Mouse (Mus musculus): ENCODE measurements at regions not wholly inside any gene's neighbourhood (a gene's known extent, or its start where the extent isn't known, plus 50 kb on each side); places are given as distances from the start of the nearest gene placed in this dataset.
A peak's percentile ranks its signal among the peaks of the same experiment; 100 is the strongest.

DNA sequence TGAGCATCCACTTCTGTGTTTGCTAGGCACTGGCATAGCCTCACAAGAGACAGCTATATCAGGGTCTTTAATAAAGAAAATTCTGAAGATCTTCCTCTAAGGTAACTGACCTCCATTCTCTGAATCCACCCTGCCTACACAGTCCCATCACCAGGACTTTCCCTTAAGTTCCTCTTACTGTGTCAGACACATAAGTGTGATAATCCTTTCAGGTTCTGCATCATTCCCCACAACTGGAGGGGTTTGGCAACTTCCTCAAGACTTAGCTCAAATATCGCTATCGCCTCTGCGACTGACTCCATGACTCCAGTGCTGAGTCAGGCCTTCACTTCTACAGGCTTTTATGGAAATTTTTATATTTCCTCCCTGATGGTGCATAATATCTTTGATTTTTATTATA is 111.0 kb upstream of the 9330182O14Rik start:
- H3K4me3 ChIP-seq (ENCODE audit: low read depth, low read length), result no peak overlapping the region
- ATAC-seq (ENCODE audit: insufficient read depth, low read depth) (no peak), DNase-seq (ENCODE audit: low spot score) (no peak)
- no peak overlapping the region for H3K4me2 ChIP-seq (ENCODE audit: low read depth, low read length)
- H3K27me3 ChIP-seq (ENCODE audit: control insufficient read depth, insufficient read depth, low read length), result no peaks in the 10 kb centered on the region
- 99% methylated on average over 3 of the region's 3 CpGs for WGBS
- H3K27ac ChIP-seq (ENCODE audit: low read depth), result no peak overlapping the region
- no peaks in the 10 kb centered on the region for H3K36me3 ChIP-seq (replicated peaks; ENCODE audit: control insufficient read depth, insufficient read depth, low read length)
- 0 out of 2 replicates have a peak, but pooled peaks cover 4% of the 10 kb centered on the region for H3K4me1 ChIP-seq (ENCODE audit: control insufficient read depth, insufficient read depth)
- H3K9me3 ChIP-seq (replicated peaks; ENCODE audit: control insufficient read depth, low read length), result no peaks in the 10 kb centered on the region
- H3K9ac ChIP-seq (replicated peaks; ENCODE audit: low read depth, low read length), result no peak overlapping the region
- TF ChIP-seq CTCF (IDR thresholded peaks at IDR 0.05; ENCODE audit: low read depth) (no peak), EP300 (IDR thresholded peaks at IDR 0.05; ENCODE audit: low read depth) (no peak)

DNA sequence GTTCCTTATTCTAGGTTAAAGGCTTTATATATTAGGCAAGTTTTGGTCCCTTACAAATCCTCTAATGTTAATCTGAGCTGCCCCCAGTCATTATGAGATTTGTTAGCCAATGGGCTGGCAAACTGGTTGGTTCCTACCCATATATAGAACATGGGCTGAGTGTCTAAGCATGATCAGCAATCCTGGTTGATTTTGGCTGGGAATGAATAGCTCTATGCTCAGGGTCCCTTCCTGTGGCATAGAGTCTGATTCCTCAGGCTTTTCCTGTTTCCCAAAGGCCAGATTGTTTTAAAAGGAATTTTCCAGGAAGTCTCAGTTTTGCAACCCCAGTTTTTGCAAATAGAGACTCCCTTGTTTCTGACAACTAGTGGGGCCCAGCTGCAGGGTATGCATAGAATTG is 102.1 kb upstream of the 9330182O14Rik start:
- Histone ChIP-seq H3K36me3 (replicated peaks; ENCODE audit: control insufficient read depth, insufficient read depth, low read length) (no peaks in the 10 kb centered on the region), H3K4me2 (ENCODE audit: low read depth, low read length) (no peak overlapping the region), H3K9ac (replicated peaks; ENCODE audit: low read depth, low read length) (no peak overlapping the region), H3K4me1 (ENCODE audit: control insufficient read depth, insufficient read depth) (no peaks in the 10 kb centered on the region), H3K27me3 (ENCODE audit: control insufficient read depth, insufficient read depth, low read length) (no peaks in the 10 kb centered on the region), H3K4me3 (ENCODE audit: low read depth, low read length) (no peak overlapping the region), H3K27ac (ENCODE audit: low read depth) (no peak overlapping the region), H3K9me3 (replicated peaks; ENCODE audit: control insufficient read depth, low read length) (no peaks in the 10 kb centered on the region)
- TF ChIP-seq CTCF (IDR thresholded peaks at IDR 0.05; ENCODE audit: low read depth) (no peak), EP300 (IDR thresholded peaks at IDR 0.05; ENCODE audit: low read depth) (no peak)
- ATAC-seq (ENCODE audit: insufficient read depth, low read depth) (peak; percentile 67; the same call in 1 of the 2 replicates), DNase-seq (ENCODE audit: low spot score) (no peak)

DNA sequence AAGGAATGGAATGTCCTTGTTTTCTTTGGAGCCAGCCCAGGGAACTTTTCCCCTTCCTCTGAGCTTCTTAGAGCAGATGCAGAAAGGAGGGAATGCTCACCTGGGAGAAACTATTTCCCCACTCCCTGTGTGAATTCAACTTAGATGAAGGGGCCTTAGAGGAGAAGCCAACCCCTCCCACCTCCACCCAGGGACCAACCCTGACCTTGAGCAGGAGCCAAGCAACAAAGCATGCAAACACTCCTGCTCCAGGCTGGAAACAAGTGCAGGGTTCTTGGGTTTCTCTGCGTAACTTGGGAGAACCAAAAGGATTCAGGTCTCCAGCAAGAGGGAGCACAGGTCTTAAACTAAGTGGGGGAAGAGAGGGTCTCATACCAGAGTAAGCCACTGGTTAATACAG is 98.0 kb upstream of the 9330182O14Rik start:
- no peak overlapping the region for H3K4me2 ChIP-seq (ENCODE audit: low read depth, low read length)
- no peak overlapping the region for H3K27ac ChIP-seq (ENCODE audit: low read depth)
- no peak overlapping the region for H3K4me3 ChIP-seq (ENCODE audit: low read depth, low read length)
- no peaks in the 10 kb centered on the region for H3K9me3 ChIP-seq (replicated peaks; ENCODE audit: control insufficient read depth, low read length)
- TF ChIP-seq CTCF (IDR thresholded peaks at IDR 0.05; ENCODE audit: low read depth) (no peak), EP300 (IDR thresholded peaks at IDR 0.05; ENCODE audit: low read depth) (no peak)
- WGBS, result 84% methylated on average over 1 of the region's 1 CpGs
- no peaks in the 10 kb centered on the region for H3K36me3 ChIP-seq (replicated peaks; ENCODE audit: control insufficient read depth, insufficient read depth, low read length)
- no peak for DNase-seq (ENCODE audit: low spot score)
- H3K9ac ChIP-seq (replicated peaks; ENCODE audit: low read depth, low read length), result no peak overlapping the region
- no peaks in the 10 kb centered on the region for H3K27me3 ChIP-seq (ENCODE audit: control insufficient read depth, insufficient read depth, low read length)
- no peak for ATAC-seq (ENCODE audit: insufficient read depth, low read depth)
- H3K4me1 ChIP-seq (ENCODE audit: control insufficient read depth, insufficient read depth), result no peaks in the 10 kb centered on the region

DNA sequence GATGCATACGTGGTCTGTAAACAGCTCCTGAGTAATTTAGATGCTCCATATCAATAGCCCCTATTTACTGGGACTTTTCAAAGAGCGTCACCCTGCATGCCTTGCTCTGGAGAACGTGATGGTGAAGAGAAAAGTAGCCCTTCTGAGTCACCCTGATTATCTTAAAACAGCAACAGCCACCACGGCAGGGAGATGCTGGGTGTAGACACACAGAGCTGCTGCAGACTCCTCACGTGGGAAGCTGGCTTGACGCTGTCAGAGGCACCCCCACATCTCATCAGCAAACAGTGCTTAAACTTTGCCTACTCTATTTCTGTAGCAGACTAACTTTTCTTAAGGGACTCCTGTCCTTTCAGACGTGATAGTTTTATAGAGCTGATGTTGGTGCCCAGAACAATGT is 96.9 kb upstream of the 9330182O14Rik start:
- Histone ChIP-seq H3K9me3 (replicated peaks; ENCODE audit: control insufficient read depth, low read length) (no peaks in the 10 kb centered on the region), H3K4me1 (ENCODE audit: control insufficient read depth, insufficient read depth) (no peaks in the 10 kb centered on the region), H3K27ac (ENCODE audit: low read depth) (no peak overlapping the region), H3K4me3 (ENCODE audit: low read depth, low read length) (no peak overlapping the region), H3K27me3 (ENCODE audit: control insufficient read depth, insufficient read depth, low read length) (no peaks in the 10 kb centered on the region), H3K4me2 (ENCODE audit: low read depth, low read length) (no peak overlapping the region), H3K36me3 (replicated peaks; ENCODE audit: control insufficient read depth, insufficient read depth, low read length) (no peaks in the 10 kb centered on the region), H3K9ac (replicated peaks; ENCODE audit: low read depth, low read length) (no peak overlapping the region)
- no peak for DNase-seq (ENCODE audit: low spot score)
- peak; percentile 36; the same call in 1 of the 2 replicates for ATAC-seq (ENCODE audit: insufficient read depth, low read depth)
- 11% methylated on average over 7 of the region's 7 CpGs for WGBS
- TF ChIP-seq CTCF (IDR thresholded peaks at IDR 0.05; ENCODE audit: low read depth) (no peak), EP300 (IDR thresholded peaks at IDR 0.05; ENCODE audit: low read depth) (no peak)

DNA sequence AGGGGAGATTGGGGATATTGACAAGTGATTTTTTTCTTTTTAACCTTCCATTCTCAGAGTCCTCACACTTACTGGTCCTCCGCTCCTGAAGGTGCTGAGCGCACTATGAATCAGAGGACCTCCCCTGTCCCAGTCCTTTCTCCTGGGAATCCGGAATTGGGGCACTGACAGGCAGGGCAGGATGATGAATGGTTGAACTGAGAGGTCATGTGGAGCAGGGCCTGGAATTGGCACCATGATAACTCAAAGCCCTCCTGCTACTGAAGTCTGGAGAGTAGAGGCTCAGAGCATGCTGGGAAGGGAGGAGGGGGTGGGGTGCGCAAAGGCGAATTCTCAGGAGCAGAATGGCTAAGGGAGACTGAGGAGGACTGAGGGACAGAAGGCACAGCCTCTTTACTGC is 87.9 kb upstream of the 9330182O14Rik start:
- TF ChIP-seq EP300 (IDR thresholded peaks at IDR 0.05; ENCODE audit: low read depth) (no peak), CTCF (IDR thresholded peaks at IDR 0.05; ENCODE audit: low read depth) (no peak)
- no peak for ATAC-seq (ENCODE audit: insufficient read depth, low read depth)
- WGBS, result 62% methylated on average over 5 of the region's 5 CpGs
- no peaks in the 10 kb centered on the region for H3K27me3 ChIP-seq (ENCODE audit: control insufficient read depth, insufficient read depth, low read length)
- no peaks in the 10 kb centered on the region for H3K9me3 ChIP-seq (replicated peaks; ENCODE audit: control insufficient read depth, low read length)
- no peaks in the 10 kb centered on the region for H3K4me1 ChIP-seq (ENCODE audit: control insufficient read depth, insufficient read depth)
- H3K4me3 ChIP-seq (ENCODE audit: low read depth, low read length), result no peak overlapping the region
- H3K4me2 ChIP-seq (ENCODE audit: low read depth, low read length), result no peak overlapping the region
- H3K9ac ChIP-seq (replicated peaks; ENCODE audit: low read depth, low read length), result no peak overlapping the region
- no peaks in the 10 kb centered on the region for H3K36me3 ChIP-seq (replicated peaks; ENCODE audit: control insufficient read depth, insufficient read depth, low read length)
- H3K27ac ChIP-seq (ENCODE audit: low read depth), result no peak overlapping the region
- no peak for DNase-seq (ENCODE audit: low spot score)

DNA sequence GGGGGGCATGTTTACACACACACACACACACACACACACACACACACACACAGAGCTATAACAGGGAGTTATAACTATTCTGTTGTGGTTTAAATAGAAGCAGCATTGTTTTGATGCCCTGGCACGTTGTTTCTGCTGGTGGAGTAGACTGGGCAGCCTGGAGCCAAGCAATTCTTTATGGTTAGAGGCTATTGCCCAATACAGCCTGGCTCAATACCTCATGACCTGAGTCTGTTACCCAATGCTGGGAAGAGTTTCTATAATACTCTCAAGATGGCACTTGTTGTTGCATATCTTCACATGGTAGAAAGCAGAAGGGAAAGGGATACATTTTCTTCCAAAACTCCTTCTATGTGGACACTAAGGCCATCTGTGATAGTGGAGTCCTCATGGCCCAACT is 87.1 kb upstream of the 9330182O14Rik start:
- TF ChIP-seq EP300 (IDR thresholded peaks at IDR 0.05; ENCODE audit: low read depth) (no peak), CTCF (IDR thresholded peaks at IDR 0.05; ENCODE audit: low read depth) (no peak)
- Histone ChIP-seq H3K4me1 (ENCODE audit: control insufficient read depth, insufficient read depth) (no peaks in the 10 kb centered on the region), H3K27ac (ENCODE audit: low read depth) (no peak overlapping the region), H3K36me3 (replicated peaks; ENCODE audit: control insufficient read depth, insufficient read depth, low read length) (no peaks in the 10 kb centered on the region), H3K9me3 (replicated peaks; ENCODE audit: control insufficient read depth, low read length) (no peaks in the 10 kb centered on the region), H3K4me2 (ENCODE audit: low read depth, low read length) (no peak overlapping the region), H3K4me3 (ENCODE audit: low read depth, low read length) (no peak overlapping the region), H3K27me3 (ENCODE audit: control insufficient read depth, insufficient read depth, low read length) (no peaks in the 10 kb centered on the region), H3K9ac (replicated peaks; ENCODE audit: low read depth, low read length) (no peak overlapping the region)
- WGBS, result 70% methylated on average over 1 of the region's 1 CpGs
- DNase-seq (ENCODE audit: low spot score), result no peak
- no peak for ATAC-seq (ENCODE audit: insufficient read depth, low read depth)

Measured in heart, postnatal 0 days (tissue).